Mouse (Mus musculus) layer of hippocampus, postnatal 14 days (tissue): ENCODE measurements at regions not wholly inside any gene's neighbourhood (a gene's known extent, or its start where the extent isn't known, plus 50 kb on each side); places are given as distances from the start of the nearest gene placed in this dataset.

Source experiments
- DNase-seq, 2 experiments: peaks; one replicate each; pipeline ENCODE4 v3.0.0; 2021 to 2022; ENCODE audit warnings: low spot score in 2 of 2, mixed read lengths in 1 of 2

GRCm38 (mm10) chr13:19523686-19524085, 96.0 kb downstream of the Epdr1 start:
- DNase-seq: no peak

GRCm38 (mm10) chr13:19517938-19518777, 101.6 kb downstream of the Epdr1 start:
- no peak for DNase-seq

GRCm38 (mm10) chr13:19514844-19515555, 104.7 kb downstream of the Epdr1 start:
- no peak for DNase-seq

- no peak for DNase-seq
These were observed 110.9 kb upstream of the Stard3nl start for GRCm38 (mm10) chr13:19506543-19506942.

GRCm38 (mm10) chr13:19504241-19504640, 108.6 kb upstream of the Stard3nl start:
- no peak for DNase-seq

- no peak for DNase-seq
These were observed 86.6 kb upstream of the Stard3nl start for GRCm38 (mm10) chr13:19482198-19482597.

GRCm38 (mm10) chr13:19474041-19474440, 78.4 kb upstream of the Stard3nl start:
- DNase-seq: peak in 1 of 2 experiments; percentile 2

- no peak for DNase-seq
These were observed 75.1 kb upstream of the Stard3nl start for GRCm38 (mm10) chr13:19470729-19471128.

GRCm38 (mm10) chr13:19466722-19467384, 71.3 kb upstream of the Stard3nl start:
- no peak for DNase-seq

GRCm38 (mm10) chr13:19462966-19463365, 67.4 kb upstream of the Stard3nl start:
- DNase-seq: no peak

- no peak for DNase-seq
These were observed 53.8 kb upstream of the Stard3nl start for GRCm38 (mm10) chr13:19449387-19449786.
